Mouse (Mus musculus) adrenal gland, adult (tissue): ENCODE data around the gene Clrn1.

Source experiments
- DNase-seq, 2 experiments: peaks; one replicate each; pipeline ENCODE4 v3.0.0; 2022 to 2023; ENCODE audit warnings: low spot score in 1 of 2; ENCODE audit not compliant: inconsistent age in 2 of 2

Clrn1 gene

GRCm38 (mm10) chr3:58832888-58833287, 52.3 kb downstream of the Clrn1 start:
- peak; percentile 10 to 67 for DNase-seq

GRCm38 (mm10) chr3:58831586-58831985, 53.6 kb downstream of the Clrn1 start:
- DNase-seq, result no peak

DNA sequence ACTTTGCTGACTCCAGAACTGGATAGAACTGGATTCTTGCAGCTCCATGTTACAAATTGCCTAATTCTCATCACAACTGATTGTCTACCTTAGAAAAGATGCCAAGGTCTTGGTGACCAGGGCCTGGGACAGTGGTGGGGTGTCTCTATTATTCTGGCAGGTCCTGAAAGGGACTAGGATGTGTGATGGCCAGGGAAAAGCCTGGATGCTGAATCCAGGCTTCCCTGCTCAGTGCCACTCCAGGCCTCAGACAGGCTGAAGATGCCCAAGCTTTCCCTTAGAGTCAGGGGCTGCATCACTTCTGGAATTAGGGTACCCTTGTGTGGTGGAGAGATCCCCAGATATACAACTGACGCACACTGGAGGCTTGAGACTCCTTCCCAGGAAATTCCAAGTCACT, 55.2 kb downstream of the Clrn1 start:
- no peak for DNase-seq

GRCm38 (mm10) chr3:58828366-58829153, 56.6 kb downstream of the Clrn1 start:
- no peak for DNase-seq

- DNase-seq, result no peak
Measured at GRCm38 (mm10) chr3:58826266-58826665, 58.9 kb downstream of the Clrn1 start.

- DNase-seq, result no peak
Measured at GRCm38 (mm10) chr3:58822211-58822610, 62.9 kb downstream of the Clrn1 start, which contains the start of gene Mindy4b-ps. Gene Mindy4b-ps, minus strand, starts transcription at chr3:58822311.

DNA sequence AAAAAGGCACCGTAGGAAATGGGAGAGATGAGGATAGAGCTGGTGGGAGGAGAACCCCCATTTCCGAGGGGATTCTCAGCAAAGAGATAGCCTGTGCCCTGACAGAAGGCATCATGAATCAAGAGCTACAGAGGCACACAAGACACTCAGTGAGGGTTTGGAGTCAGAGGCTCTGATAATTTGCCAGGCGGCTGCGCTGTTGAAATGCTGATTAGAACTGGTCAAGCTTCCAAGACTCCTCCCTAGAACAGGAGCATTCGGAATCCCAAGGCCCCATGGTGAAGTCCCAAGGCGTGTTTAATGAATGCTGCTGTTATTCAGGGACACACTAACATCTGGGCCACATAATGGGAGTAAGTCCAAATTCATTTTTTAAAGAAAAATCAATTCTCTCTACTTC, 67.8 kb downstream of the Clrn1 start:
- DNase-seq, result peak in 1 of 2 experiments; percentile 37

GRCm38 (mm10) chr3:58814191-58814590, 70.9 kb downstream of the Clrn1 start:
- peak in 1 of 2 experiments; percentile 32 for DNase-seq

- DNase-seq, result no peak
Measured at GRCm38 (mm10) chr3:58810353-58810752, 74.8 kb downstream of the Clrn1 start.

DNA sequence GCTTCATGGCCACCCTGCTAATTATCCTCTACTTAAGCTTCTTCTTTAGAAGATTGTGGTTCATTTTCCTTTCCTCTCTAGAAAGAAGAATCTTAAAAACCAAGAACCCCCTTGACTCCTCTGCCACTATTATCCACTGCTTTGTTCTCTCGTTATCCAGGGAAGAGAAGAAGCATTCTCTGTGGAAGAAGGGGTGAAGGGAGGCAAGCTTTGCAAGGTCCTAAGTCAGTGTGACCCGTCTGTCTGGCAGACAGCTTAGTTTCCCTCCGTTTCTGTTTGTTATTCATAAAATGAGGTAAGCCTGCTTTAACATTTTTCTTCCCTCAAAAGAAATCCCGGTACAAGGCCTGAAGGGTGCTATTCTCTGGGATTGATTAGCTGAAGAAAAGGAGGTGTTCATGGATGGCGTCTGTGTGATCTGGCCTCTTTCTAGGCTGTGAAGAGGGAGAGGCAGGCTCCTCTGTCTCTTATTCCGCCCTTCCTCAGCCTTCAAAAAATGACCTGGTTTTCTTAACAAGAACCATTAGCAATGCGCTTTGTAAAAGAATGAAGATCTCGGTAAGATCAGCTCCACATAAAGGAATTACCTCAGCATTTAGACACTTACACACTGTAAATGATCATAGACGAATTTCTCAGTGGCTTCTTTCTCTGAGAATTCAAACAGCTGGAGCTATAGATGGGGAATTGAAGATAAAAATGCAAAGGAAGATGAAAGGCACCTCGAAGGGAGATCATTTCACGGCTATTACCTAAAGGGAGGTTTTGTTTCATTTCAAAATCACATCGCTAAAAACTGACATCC, 75.8 kb downstream of the Clrn1 start:
- DNase-seq, result no peak

DNA sequence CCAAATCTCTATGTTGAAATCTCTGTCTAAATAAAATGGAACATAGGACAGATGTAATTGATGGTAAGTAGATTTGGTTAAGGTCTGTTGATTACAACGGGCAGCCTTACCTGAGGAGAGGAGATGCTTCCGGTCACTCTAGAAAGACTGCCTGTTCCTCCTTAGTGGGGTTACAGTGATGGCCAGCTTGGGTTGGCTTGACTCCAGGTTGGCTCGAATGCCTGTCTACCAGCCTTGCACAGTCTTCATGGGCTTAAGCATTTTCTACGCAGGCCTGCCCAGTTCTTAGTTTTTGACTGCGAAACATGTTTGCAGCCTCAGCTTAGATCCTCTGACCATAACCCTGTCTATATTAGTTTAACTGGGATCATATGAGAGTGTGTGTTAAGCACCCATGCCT, 76.5 kb downstream of the Clrn1 start:
- no peak for DNase-seq

DNA sequence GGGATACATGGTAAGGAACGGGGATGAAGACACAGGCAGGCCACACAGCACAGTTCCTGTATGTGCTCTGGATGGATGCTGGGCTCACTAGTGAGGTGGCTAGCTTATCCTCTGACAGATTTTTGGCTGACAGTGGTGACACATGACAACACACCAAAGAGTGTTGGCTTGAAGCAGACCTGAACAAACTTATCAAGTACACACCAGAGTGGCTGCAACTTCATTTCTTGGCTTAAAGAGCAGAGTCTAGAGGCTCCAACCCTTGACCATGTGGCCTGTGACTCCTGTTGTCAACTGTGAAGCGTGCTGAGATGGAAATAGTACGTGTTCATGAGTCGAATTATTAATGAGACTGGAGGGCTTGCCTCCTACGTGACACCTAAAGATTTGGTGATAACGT, 80.4 kb downstream of the Clrn1 start:
- no peak for DNase-seq

GRCm38 (mm10) chr3:58798676-58799075, 86.5 kb downstream of the Clrn1 start:
- DNase-seq, result no peak

DNA sequence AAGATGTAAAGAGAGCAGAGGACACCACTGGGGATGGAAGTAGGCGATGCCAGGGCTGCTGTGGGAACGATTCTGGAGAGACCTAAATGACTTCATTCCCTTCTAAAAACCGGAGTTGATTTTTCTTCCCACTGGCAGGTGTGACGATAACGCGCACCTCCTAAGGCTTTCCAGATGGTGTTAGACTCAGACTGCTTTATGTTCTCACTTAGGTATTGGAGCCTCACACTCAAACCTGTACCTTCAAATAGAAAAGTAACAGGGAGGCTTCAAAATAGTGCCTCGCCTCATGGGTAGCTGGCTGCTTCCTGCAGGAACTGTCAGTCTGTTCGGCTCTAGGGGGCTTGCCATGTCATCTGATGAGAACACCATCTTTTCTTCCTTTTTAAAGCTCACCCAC, 86.9 kb downstream of the Clrn1 start:
- no peak for DNase-seq
